Mouse (Mus musculus) heart, embryonic 12.5 days (tissue): ENCODE measurements at regions not wholly inside any gene's neighbourhood (a gene's known extent, or its start where the extent isn't known, plus 50 kb on each side); places are given as distances from the start of the nearest gene placed in this dataset.

Experiments
- ATAC-seq: fragments of 200-750 bp; cut with Nextera tagmentation; 2 replicates; pipeline ENCODE4 v1.8.0; 2017; ENCODE audit warnings: moderate TSS enrichment, moderate library complexity; ENCODE audit not compliant: insufficient number of reproducible peaks, low FRiP score
- H3K27ac ChIP-seq: fragments of 300-500 bp; sonication (generic); 2 replicates; pipeline ENCODE4 v1.5.1; 2016; ENCODE audit warnings: mild to moderate bottlenecking, moderate library complexity; ENCODE audit not compliant: poor library complexity, severe bottlenecking
- H3K27me3 ChIP-seq: fragments of 300-500 bp; sonication (generic); replicated peaks from 2 replicates; pipeline ENCODE4 v1.6.1; 2016; ENCODE audit warnings: mild to moderate bottlenecking, moderate library complexity
- H3K36me3 ChIP-seq: fragments of 300-500 bp; sonication (generic); 2 replicates; pipeline ENCODE4 v1.6.1; 2016; ENCODE audit warnings: mild to moderate bottlenecking, moderate library complexity
- H3K4me1 ChIP-seq: fragments of 300-500 bp; sonication (generic); replicated peaks from 2 replicates; pipeline ENCODE4 v1.6.1; 2016; ENCODE audit warnings: mild to moderate bottlenecking
- H3K4me2 ChIP-seq: fragments of 300-500 bp; sonication (generic); 2 replicates; pipeline ENCODE4 v1.6.1; 2016; ENCODE audit warnings: mild to moderate bottlenecking, moderate library complexity
- H3K4me3 ChIP-seq: fragments of 300-500 bp; sonication (generic); 2 replicates; pipeline ENCODE4 v1.5.1; 2016; ENCODE audit warnings: mild to moderate bottlenecking
- H3K9ac ChIP-seq: fragments of 300-500 bp; sonication (generic); 2 replicates; pipeline ENCODE4 v1.6.1; 2016; ENCODE audit warnings: mild to moderate bottlenecking, moderate library complexity
- H3K9me3 ChIP-seq: fragments of 300-500 bp; sonication (generic); replicated peaks from 2 replicates; pipeline ENCODE4 v1.6.1; 2016; ENCODE audit warnings: mild to moderate bottlenecking, moderate library complexity
- WGBS: fragments of 180-500 bp; shearing (Covaris S2); methylation state at CpG from one replicate; pipeline ENCODE4 v1.1.7; 2016; 5-methylcytosine and 5-hydroxymethylcytosine counted together

DNA sequence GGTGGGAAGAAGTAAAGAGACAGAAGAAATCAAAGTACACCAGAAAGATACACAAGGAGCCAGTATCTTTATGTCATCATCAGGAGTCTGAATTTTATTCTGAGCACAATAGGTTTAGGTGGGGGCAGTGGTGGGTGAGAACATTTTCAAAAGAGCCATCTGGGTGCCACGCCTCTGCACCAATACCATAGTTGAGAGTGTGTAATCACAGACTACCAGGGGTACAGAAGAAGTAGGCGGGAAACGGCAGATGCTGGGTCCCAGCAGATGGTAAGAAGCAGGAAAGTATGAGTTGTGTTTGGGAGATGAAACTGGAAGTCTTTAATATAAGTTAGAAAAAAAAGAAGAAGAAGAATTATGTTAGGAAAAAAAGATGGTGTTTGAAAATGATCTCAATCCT, 682.7 kb upstream of the Pou3f3 start:
- no peak for ATAC-seq
- H3K27me3 ChIP-seq: no peaks in the 10 kb centered on the region
- no peak overlapping the region for H3K4me3 ChIP-seq
- no peak overlapping the region for H3K4me2 ChIP-seq
- no peak overlapping the region for H3K9ac ChIP-seq
- H3K36me3 ChIP-seq: no peaks in the 10 kb centered on the region
- H3K9me3 ChIP-seq: no peaks in the 10 kb centered on the region
- WGBS: 79% methylated on average over 3 of the region's 3 CpGs
- no peaks in the 10 kb centered on the region for H3K4me1 ChIP-seq
- no peak overlapping the region for H3K27ac ChIP-seq

DNA sequence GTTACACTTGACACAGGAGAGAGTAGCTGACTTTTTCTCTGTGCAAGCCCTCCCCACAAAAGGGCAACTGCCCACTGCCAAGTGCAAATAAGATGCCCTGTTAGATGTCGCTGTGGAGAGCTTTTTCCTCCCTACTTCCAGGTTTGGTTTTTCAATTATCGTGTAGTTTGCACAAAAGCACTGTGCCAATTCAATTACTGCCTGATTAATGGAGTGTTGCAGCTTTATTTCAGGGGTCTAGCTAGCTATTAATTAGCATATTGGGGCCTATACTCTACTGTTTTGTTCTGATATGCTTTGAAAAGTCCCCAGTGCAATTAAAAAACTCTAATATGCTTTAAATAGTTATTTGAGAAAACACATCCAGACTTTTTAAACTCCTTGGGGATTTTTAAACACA, 676.6 kb upstream of the Pou3f3 start:
- H3K4me3 ChIP-seq: no peak overlapping the region
- WGBS: 74% methylated on average over 2 of the region's 2 CpGs
- H3K27ac ChIP-seq: no peak overlapping the region
- H3K4me2 ChIP-seq: no peak overlapping the region
- no peaks in the 10 kb centered on the region for H3K4me1 ChIP-seq
- H3K36me3 ChIP-seq: no peaks in the 10 kb centered on the region
- no peaks in the 10 kb centered on the region for H3K27me3 ChIP-seq
- ATAC-seq: no peak
- H3K9me3 ChIP-seq: 0 out of 2 replicates have a peak, but pooled peaks cover 4% of the 10 kb centered on the region
- H3K9ac ChIP-seq: no peak overlapping the region

DNA sequence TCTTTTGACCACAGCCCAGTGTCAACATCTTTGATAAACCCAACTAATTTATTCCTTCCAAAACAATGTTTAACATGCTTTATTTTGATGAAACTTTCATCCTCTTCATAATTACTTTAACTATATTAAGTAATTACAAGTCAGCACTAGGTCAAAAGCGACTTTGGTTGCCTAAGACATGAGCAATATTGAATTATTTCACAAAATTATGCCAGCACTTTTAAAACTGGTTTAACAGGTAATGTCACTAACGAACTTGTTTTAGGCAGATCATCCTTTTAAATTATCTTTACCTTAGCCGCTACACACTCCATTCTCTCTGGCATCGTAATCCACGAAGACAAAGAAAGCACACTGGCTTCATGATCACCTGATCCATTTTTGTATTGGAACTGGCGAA, 669.8 kb upstream of the Pou3f3 start:
- H3K36me3 ChIP-seq: no peaks in the 10 kb centered on the region
- no peak for ATAC-seq
- H3K27ac ChIP-seq: no peak overlapping the region
- H3K4me1 ChIP-seq: no peaks in the 10 kb centered on the region
- WGBS: 77% methylated on average over 6 of the region's 6 CpGs
- no peaks in the 10 kb centered on the region for H3K27me3 ChIP-seq
- H3K9ac ChIP-seq: no peak overlapping the region
- no peak overlapping the region for H3K4me2 ChIP-seq
- no peak overlapping the region for H3K4me3 ChIP-seq
- H3K9me3 ChIP-seq: 0 out of 2 replicates have a peak, but pooled peaks cover 4% of the 10 kb centered on the region

DNA sequence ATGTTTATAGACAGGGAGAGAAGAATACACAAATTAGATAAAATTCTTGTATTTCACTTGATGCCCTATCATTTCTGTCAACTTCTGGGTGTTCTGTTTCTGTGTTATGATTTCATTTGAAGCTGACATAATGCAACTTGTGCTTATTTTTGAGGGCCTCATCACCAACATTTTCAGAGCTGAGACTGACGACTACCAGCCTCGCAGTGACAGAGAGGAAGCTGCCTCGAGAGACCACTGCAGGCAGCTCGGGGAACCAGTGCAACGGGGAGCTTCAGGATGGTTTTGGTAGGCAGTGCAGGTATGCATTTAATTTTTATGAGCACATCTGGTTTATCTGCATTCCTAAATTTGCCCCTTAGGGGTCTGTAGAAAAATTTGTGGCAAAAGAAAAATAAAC, 669.1 kb upstream of the Pou3f3 start:
- WGBS: 44% methylated on average over 5 of the region's 5 CpGs
- no peak overlapping the region for H3K4me2 ChIP-seq

DNA sequence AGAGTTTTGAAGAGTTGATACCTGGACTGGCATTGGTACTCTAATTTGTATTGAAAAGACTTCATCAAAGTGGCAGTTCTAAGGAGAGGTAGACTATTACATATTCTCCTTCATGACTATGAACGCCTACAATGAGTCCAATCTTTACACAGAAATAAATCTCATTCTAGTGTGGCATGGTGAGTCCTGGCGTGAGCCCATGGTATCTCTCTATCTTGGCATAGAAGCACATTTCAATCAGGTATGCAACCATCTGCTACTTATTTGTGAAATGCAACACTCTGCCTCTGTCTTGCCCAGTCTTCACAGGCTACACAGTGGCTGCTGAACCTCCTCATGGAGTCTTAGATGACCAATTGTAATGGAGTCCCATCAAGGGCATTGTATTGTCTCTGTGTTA, 661.8 kb upstream of the Pou3f3 start:
- Histone ChIP-seq H3K4me2 (no peak overlapping the region), H3K27ac (no peak overlapping the region), H3K4me1 (no peaks in the 10 kb centered on the region), H3K36me3 (no peaks in the 10 kb centered on the region), H3K4me3 (no peak overlapping the region), H3K9ac (no peak overlapping the region), H3K27me3 (no peaks in the 10 kb centered on the region), H3K9me3 (no peaks in the 10 kb centered on the region)
- WGBS: 79% methylated on average over 2 of the region's 2 CpGs
- no peak for ATAC-seq

More for the DNA sequence above, 669.1 kb upstream of the Pou3f3 start:
- Histone ChIP-seq H3K9me3 (0 out of 2 replicates have a peak, but pooled peaks cover 4% of the 10 kb centered on the region), H3K27ac (no peak overlapping the region), H3K36me3 (no peaks in the 10 kb centered on the region), H3K9ac (no peak overlapping the region), H3K27me3 (no peaks in the 10 kb centered on the region), H3K4me1 (no peaks in the 10 kb centered on the region), H3K4me3 (no peak overlapping the region)
- no peak for ATAC-seq

DNA sequence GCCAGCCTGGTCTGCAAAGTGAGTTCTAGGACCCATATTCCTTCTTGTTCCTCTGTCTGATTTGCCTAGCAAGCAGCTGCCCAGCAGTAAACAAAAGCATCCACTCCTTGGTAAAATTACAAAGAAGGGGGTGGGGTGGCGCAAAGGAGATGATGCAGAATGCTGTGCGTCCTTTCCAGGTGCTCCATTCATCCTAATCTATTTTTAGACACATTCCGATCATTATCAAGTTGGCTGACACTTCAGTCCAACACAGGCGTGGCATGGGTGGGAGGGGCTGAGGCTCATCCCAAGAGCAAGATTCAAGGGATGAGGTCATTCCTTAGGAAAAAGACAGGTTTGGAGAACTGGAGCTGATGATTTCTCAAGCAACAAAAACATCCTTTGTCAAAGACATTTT, 660.2 kb upstream of the Pou3f3 start:
- H3K27ac ChIP-seq: no peak overlapping the region
- no peak overlapping the region for H3K9ac ChIP-seq
- H3K4me2 ChIP-seq: no peak overlapping the region
- no peaks in the 10 kb centered on the region for H3K27me3 ChIP-seq
- no peaks in the 10 kb centered on the region for H3K36me3 ChIP-seq
- ATAC-seq: no peak
- H3K9me3 ChIP-seq: no peaks in the 10 kb centered on the region
- WGBS: 70% methylated on average over 4 of the region's 4 CpGs
- no peak overlapping the region for H3K4me3 ChIP-seq
- no peaks in the 10 kb centered on the region for H3K4me1 ChIP-seq

DNA sequence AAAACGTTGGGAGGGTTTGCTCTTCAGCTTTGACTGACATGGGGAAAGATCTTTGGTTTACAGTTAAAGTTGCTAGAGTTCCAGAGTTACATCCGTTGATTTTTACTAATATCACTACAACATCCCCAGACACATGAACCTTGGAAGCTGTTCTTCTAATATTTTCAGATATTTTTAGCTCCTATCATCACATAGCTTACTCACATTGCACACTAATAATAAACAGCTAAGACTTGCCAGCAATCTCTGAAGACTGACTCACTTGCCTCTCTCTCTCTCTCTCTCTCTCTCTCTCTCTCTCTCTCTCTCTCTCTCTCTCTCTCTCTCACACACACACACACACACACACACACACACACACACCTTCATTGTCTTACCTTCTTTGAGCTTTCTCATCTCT, 654.0 kb upstream of the Pou3f3 start:
- no peaks in the 10 kb centered on the region for H3K27me3 ChIP-seq
- ATAC-seq: no peak
- H3K9ac ChIP-seq: no peak overlapping the region
- no peaks in the 10 kb centered on the region for H3K4me1 ChIP-seq
- H3K27ac ChIP-seq: no peak overlapping the region
- H3K4me2 ChIP-seq: no peak overlapping the region
- 57% methylated on average over 2 of the region's 2 CpGs for WGBS
- no peaks in the 10 kb centered on the region for H3K36me3 ChIP-seq
- H3K9me3 ChIP-seq: no peaks in the 10 kb centered on the region
- no peak overlapping the region for H3K4me3 ChIP-seq

DNA sequence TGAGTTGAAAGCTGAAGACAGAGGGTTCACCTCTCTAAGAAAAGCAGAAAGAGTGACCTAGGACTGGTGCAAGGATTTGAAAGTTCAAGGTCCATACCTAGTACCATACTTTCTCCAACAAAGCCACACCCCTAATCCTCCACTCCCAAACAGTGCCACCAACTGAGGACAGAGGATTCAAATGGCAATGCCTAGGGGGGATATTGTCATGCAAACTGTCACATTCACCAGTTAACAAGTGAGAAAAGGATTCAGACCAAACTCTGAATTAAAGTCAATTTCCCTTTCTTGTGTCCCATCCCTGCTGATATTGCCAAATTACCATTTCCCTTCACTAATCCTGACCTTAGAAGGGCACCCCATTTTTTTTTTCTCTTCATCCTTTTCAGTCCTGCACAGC, 637.1 kb upstream of the Pou3f3 start:
- ATAC-seq: no peak

DNA sequence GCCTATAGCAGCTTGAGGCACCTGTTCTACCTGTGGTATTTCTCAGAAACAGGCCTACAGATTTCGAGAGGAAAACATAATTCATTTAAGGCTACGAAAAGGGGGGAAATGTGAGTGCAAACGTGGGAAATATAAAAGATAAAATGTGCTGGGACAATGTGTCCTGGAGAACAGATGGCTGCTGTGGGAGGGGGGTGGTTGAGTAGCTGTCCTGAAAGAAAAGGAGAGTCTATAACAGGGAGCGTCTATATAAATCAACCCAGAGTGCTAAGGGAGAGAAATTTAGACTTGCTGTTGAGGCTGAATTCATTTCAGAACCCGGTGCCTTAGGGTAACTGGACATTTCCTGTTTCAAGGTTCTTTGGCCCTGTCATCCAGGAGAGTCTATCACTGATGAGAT, 625.5 kb upstream of the Pou3f3 start:
- H3K4me2 ChIP-seq: no peak overlapping the region

More for the DNA sequence above, 637.1 kb upstream of the Pou3f3 start:
- no peak overlapping the region for H3K27ac ChIP-seq
- H3K4me2 ChIP-seq: no peak overlapping the region
- no peaks in the 10 kb centered on the region for H3K4me1 ChIP-seq
- no peaks in the 10 kb centered on the region for H3K36me3 ChIP-seq
- no peaks in the 10 kb centered on the region for H3K27me3 ChIP-seq
- H3K9ac ChIP-seq: no peak overlapping the region
- no peak overlapping the region for H3K4me3 ChIP-seq
- no peaks in the 10 kb centered on the region for H3K9me3 ChIP-seq

DNA sequence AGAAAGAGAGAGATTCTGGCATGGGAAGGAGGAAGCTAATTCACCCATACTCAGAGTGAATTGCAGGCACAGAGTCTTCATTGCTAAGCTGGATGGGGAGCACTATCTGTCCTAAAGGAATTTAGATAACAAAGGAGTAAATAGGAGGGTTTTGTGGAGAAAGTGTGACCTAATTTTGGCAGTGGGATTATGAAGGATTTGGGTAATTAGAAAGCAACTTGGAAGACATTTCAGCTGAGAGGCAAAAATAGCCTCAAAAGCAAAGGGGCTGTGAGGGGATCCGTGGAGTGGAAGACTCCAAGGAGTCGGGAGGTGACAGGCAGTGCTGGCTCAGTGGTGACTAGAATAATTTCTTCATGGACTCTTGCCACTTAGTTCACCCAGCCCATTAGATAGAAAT, 599.5 kb upstream of the Pou3f3 start:
- WGBS: 43% methylated on average over 2 of the region's 2 CpGs
- no peaks in the 10 kb centered on the region for H3K36me3 ChIP-seq
- H3K4me1 ChIP-seq: no peaks in the 10 kb centered on the region
- no peaks in the 10 kb centered on the region for H3K9me3 ChIP-seq
- H3K27ac ChIP-seq: no peak overlapping the region
- H3K4me2 ChIP-seq: no peak overlapping the region
- no peak for ATAC-seq
- no peaks in the 10 kb centered on the region for H3K27me3 ChIP-seq
- H3K4me3 ChIP-seq: no peak overlapping the region
- no peak overlapping the region for H3K9ac ChIP-seq

More for the DNA sequence above, 625.5 kb upstream of the Pou3f3 start:
- H3K27ac ChIP-seq: no peak overlapping the region
- WGBS: 64% methylated on average over 5 of the region's 5 CpGs
- no peak overlapping the region for H3K9ac ChIP-seq
- H3K36me3 ChIP-seq: no peaks in the 10 kb centered on the region
- H3K4me3 ChIP-seq: no peak overlapping the region
- no peaks in the 10 kb centered on the region for H3K9me3 ChIP-seq
- no peaks in the 10 kb centered on the region for H3K27me3 ChIP-seq
- H3K4me1 ChIP-seq: no peaks in the 10 kb centered on the region
- ATAC-seq: no peak

DNA sequence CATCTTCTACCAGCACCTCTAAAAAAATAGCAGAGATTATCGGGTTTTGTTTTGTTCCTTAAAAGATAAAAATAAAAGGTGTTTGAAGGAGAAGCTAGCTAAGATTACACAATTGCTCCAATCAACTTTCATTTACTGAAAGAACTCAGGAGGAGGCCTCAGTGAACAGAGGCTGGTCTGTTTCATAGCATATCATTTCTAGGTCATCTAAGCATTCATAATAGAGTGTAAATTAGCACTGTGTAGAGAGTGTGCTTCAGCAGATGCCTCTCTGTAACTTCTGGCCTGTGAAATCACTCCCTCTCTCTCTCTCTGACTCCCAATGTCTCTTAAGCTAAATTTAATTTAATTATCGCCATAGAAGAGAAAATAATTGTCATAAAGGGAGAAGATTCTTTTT, 597.0 kb upstream of the Pou3f3 start:
- no peaks in the 10 kb centered on the region for H3K9me3 ChIP-seq
- no peak overlapping the region for H3K4me2 ChIP-seq
- H3K9ac ChIP-seq: no peak overlapping the region
- no peaks in the 10 kb centered on the region for H3K27me3 ChIP-seq
- H3K27ac ChIP-seq: no peak overlapping the region
- no peak overlapping the region for H3K4me3 ChIP-seq
- WGBS: 71% methylated on average over 2 of the region's 2 CpGs
- no peaks in the 10 kb centered on the region for H3K36me3 ChIP-seq
- H3K4me1 ChIP-seq: no peaks in the 10 kb centered on the region
- no peak for ATAC-seq

DNA sequence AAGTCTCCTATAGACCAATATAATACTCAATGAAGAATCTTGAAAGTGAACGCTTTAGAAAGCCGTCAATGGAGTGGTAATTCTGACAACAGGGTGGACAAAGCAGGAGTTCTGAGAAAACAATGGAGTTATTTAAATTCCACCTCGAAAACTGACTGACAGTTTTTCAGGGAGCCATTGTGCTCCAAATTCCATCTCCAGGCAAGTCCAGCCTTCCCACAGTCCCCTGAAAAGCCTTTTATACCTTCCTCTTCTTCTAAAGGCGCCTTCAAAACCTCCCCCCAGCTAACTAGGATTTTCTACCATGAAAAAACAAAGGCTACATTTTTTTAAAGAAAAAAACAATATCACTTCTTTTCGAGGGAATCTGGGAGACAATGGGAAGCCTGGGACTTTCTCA, 588.0 kb upstream of the Pou3f3 start:
- 61% methylated on average over 5 of the region's 5 CpGs for WGBS
- no peak overlapping the region for H3K4me2 ChIP-seq
- no peak overlapping the region for H3K4me3 ChIP-seq
- ATAC-seq: no peak
- H3K27me3 ChIP-seq: no peaks in the 10 kb centered on the region
- no peak overlapping the region for H3K9ac ChIP-seq
- no peaks in the 10 kb centered on the region for H3K4me1 ChIP-seq
- no peaks in the 10 kb centered on the region for H3K36me3 ChIP-seq
- no peak overlapping the region for H3K27ac ChIP-seq
- H3K9me3 ChIP-seq: no peaks in the 10 kb centered on the region
